Mouse (Mus musculus): ENCODE results near the gene Tpst2. TPM values are rescaled to one million over a fixed set of nuclear protein-coding genes. Genes with fewer than 3 reads are reported as not detected.

Tpst2 gene
- polyA plus RNA-seq, 1 experiment = 1.5 TPM

- Histone ChIP-seq H3K9me3 (ENCODE audit: control insufficient read depth, low read length) (no peaks in the 10 kb centered on the region), H3K36me3 (ENCODE audit: control insufficient read depth) (no peaks in the 10 kb centered on the region), H3K27me3 (ENCODE audit: control insufficient read depth) (peaks cover 10% of the 10 kb centered on the region), H3K4me1 (ENCODE audit: control insufficient read depth) (peaks cover 6% of the 10 kb centered on the region), H3K4me3 (replicated peaks) (no peak overlapping the region)
- no peak for TF ChIP-seq GATA1 (IDR thresholded peaks at IDR 0.05; ENCODE audit: low read length)
- no peak for TF ChIP-seq TAL1 (IDR thresholded peaks at IDR 0.05; ENCODE audit: low read length)
These were observed 15.7 kb upstream of the Tpst2 start for GRCm38 (mm10) chr5:112260818-112261217.

- TF ChIP-seq GATA1 (IDR thresholded peaks at IDR 0.05; ENCODE audit: low read length) (no peak), TAL1 (IDR thresholded peaks at IDR 0.05; ENCODE audit: low read length) (no peak)
- peaks cover 19% of the 10 kb centered on the region for H3K4me1 ChIP-seq (ENCODE audit: control insufficient read depth)
- no peak overlapping the region for H3K4me3 ChIP-seq (replicated peaks)
- H3K27me3 ChIP-seq (ENCODE audit: control insufficient read depth) = peaks cover 27% of the 10 kb centered on the region
- no peaks in the 10 kb centered on the region for H3K36me3 ChIP-seq (ENCODE audit: control insufficient read depth)
- no peaks in the 10 kb centered on the region for H3K9me3 ChIP-seq (ENCODE audit: control insufficient read depth, low read length)
These were observed 12.4 kb upstream of the Tpst2 start for GRCm38 (mm10) chr5:112264099-112264498.

- H3K27me3 ChIP-seq (ENCODE audit: control insufficient read depth) = peaks cover 34% of the 10 kb centered on the region
- H3K9me3 ChIP-seq (ENCODE audit: control insufficient read depth, low read length) = no peaks in the 10 kb centered on the region
- H3K36me3 ChIP-seq (ENCODE audit: control insufficient read depth) = no peaks in the 10 kb centered on the region
- no peak overlapping the region for H3K4me3 ChIP-seq (replicated peaks)
- peaks cover 19% of the 10 kb centered on the region for H3K4me1 ChIP-seq (ENCODE audit: control insufficient read depth)
- TF ChIP-seq GATA1 (IDR thresholded peaks at IDR 0.05; ENCODE audit: low read length) (no peak), TAL1 (IDR thresholded peaks at IDR 0.05; ENCODE audit: low read length) (no peak)
These were observed 11.4 kb upstream of the Tpst2 start for GRCm38 (mm10) chr5:112265110-112265509.

- H3K36me3 ChIP-seq (ENCODE audit: control insufficient read depth) = no peaks in the 10 kb centered on the region
- H3K9me3 ChIP-seq (ENCODE audit: control insufficient read depth, low read length) = no peaks in the 10 kb centered on the region
- no peak overlapping the region for H3K4me3 ChIP-seq (replicated peaks)
- H3K4me1 ChIP-seq (ENCODE audit: control insufficient read depth) = peaks cover 19% of the 10 kb centered on the region
- TF ChIP-seq GATA1 (IDR thresholded peaks at IDR 0.05; ENCODE audit: low read length) = no peak
- TF ChIP-seq TAL1 (IDR thresholded peaks at IDR 0.05; ENCODE audit: low read length) = no peak
- H3K27me3 ChIP-seq (ENCODE audit: control insufficient read depth) = peaks cover 34% of the 10 kb centered on the region
These were observed 11.0 kb upstream of the Tpst2 start for GRCm38 (mm10) chr5:112265515-112265914.

GRCm38 (mm10) chr5:112266011-112266777 is 10.3 kb upstream of the Tpst2 start:
- H3K27me3 ChIP-seq (ENCODE audit: control insufficient read depth) = peaks cover 37% of the 10 kb centered on the region
- H3K9me3 ChIP-seq (ENCODE audit: control insufficient read depth, low read length) = no peaks in the 10 kb centered on the region
- H3K4me3 ChIP-seq (replicated peaks) = no peak overlapping the region
- TF ChIP-seq TAL1 (IDR thresholded peaks at IDR 0.05; ENCODE audit: low read length) (no peak), GATA1 (IDR thresholded peaks at IDR 0.05; ENCODE audit: low read length) (no peak)
- no peaks in the 10 kb centered on the region for H3K36me3 ChIP-seq (ENCODE audit: control insufficient read depth)
- peaks cover 20% of the 10 kb centered on the region for H3K4me1 ChIP-seq (ENCODE audit: control insufficient read depth)

- H3K4me1 ChIP-seq (ENCODE audit: control insufficient read depth) = peaks cover 28% of the 10 kb centered on the region
- TF ChIP-seq TAL1 (IDR thresholded peaks at IDR 0.05; ENCODE audit: low read length) = no peak
- no peaks in the 10 kb centered on the region for H3K36me3 ChIP-seq (ENCODE audit: control insufficient read depth)
These were observed 5.5 kb upstream of the Tpst2 start for GRCm38 (mm10) chr5:112270764-112271541.

GRCm38 (mm10) chr5:112272934-112273333 is 3.6 kb upstream of the Tpst2 start:
- no peaks in the 10 kb centered on the region for H3K36me3 ChIP-seq (ENCODE audit: control insufficient read depth)
- H3K4me1 ChIP-seq (ENCODE audit: control insufficient read depth) = peaks cover 41% of the 10 kb centered on the region
- no peak overlapping the region for H3K4me3 ChIP-seq (replicated peaks)
- TF ChIP-seq TAL1 (IDR thresholded peaks at IDR 0.05; ENCODE audit: low read length) (no peak), GATA1 (IDR thresholded peaks at IDR 0.05; ENCODE audit: low read length) (no peak)
- peaks cover 35% of the 10 kb centered on the region for H3K27me3 ChIP-seq (ENCODE audit: control insufficient read depth)
- H3K9me3 ChIP-seq (ENCODE audit: control insufficient read depth, low read length) = no peaks in the 10 kb centered on the region

More at GRCm38 (mm10) chr5:112270764-112271541, 5.5 kb upstream of the Tpst2 start:
- peaks cover 39% of the 10 kb centered on the region for H3K27me3 ChIP-seq (ENCODE audit: control insufficient read depth)
- no peak overlapping the region for H3K4me3 ChIP-seq (replicated peaks)
- H3K9me3 ChIP-seq (ENCODE audit: control insufficient read depth, low read length) = no peaks in the 10 kb centered on the region

- H3K4me1 ChIP-seq (ENCODE audit: control insufficient read depth) = peaks cover 46% of the 10 kb centered on the region
These were observed 2.6 kb upstream of the Tpst2 start for GRCm38 (mm10) chr5:112273746-112274463.

More at GRCm38 (mm10) chr5:112273746-112274463, 2.6 kb upstream of the Tpst2 start:
- Histone ChIP-seq H3K36me3 (ENCODE audit: control insufficient read depth) (no peaks in the 10 kb centered on the region; the same call in 1 of the 2 replicates), H3K9me3 (ENCODE audit: control insufficient read depth, low read length) (no peaks in the 10 kb centered on the region), H3K4me3 (replicated peaks) (no peak overlapping the region), H3K27me3 (ENCODE audit: control insufficient read depth) (peaks cover 25% of the 10 kb centered on the region)
- TF ChIP-seq TAL1 (IDR thresholded peaks at IDR 0.05; ENCODE audit: low read length) = no peak
- TF ChIP-seq GATA1 (IDR thresholded peaks at IDR 0.05; ENCODE audit: low read length) = no peak

Measured in erythroblast, embryonic 14.5 days (primary cell).